Mouse (Mus musculus) ovary, postnatal 14 days (tissue): Measurements from ENCODE around the gene Ypel1.

Source experiments
- DNase-seq: peaks from one replicate; pipeline ENCODE4 v3.0.0; 2022; ENCODE audit warnings: low spot score

Gene Ypel1

GRCm38 (mm10) chr16:17069511-17070443 is at the start of gene Ypel1:
Gene Ypel1, plus strand, starts transcription at chr16:17069696.
- peak; percentile 76 for DNase-seq

DNA sequence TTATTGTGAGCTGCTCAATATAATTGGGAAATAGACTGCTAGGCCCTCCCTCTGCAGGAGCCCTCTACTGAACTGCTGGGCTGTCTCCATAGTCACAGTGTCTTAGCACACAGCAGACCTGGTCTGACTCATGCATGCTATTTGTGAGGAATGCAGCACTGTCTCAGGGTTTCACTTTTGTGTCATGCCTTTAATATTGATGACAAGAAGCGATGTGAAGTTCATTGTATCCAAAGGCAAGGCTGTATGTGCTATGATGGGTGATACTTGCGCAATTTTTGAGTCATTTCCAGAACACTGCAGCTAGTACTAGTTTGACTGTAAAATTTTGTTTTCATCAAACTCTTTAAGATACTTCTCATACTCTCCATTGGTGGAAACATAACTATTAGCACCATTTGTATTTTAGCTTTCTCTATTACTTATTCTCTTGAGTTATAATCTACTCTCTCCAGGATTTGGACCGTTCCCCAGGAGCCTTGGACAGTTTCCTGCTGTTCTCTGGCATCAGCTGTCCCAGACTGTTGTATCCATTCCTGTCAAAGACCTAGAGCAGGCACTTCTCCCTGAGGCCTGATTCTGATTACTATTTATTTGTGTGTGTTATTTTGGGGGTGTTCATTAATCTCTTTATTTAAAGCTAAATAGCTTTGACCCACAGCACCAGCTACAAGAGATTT is 44.9 kb upstream of the Ypel1 start:
- DNase-seq, result no peak

GRCm38 (mm10) chr16:17029971-17030695 is 39.4 kb upstream of the Ypel1 start:
- no peak for DNase-seq

DNA sequence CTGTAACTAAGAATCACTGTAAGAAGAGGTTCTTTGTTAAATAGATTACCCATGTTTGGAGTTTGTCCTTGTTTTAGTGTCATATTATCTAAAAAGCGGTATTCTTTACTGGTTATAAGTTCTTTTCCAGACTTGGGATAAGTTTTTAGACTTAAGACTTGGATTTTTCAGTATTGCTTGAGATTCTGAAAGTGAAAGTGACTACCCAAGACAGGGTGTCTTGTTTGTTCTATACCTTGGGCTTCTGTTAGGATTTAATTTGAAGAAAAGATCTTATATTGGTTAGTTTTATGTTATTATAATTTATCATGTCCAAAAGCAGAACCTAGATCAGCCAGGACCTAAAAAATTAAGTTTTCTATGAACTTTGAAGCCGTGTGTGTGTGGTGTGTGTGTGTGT is 35.7 kb upstream of the Ypel1 start:
- no peak for DNase-seq

DNA sequence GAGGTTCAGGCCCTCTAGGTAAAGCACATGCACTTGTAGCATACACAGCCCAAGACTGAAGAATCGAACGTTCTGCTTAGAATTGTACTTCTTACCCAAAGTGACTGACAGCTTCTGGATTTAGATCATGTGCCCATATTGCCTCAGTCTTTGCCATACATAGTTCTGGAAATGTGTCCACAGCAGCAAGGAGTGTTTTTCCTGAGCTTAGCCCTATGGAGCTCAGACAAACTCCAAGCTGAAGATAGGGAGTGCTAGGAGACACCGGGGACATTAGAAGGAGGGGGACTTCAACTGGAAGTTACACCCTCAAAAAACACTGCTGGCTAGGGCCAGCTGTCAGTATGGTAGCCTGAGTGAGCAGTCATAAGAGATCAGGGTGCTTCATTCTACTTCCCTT is 28.8 kb upstream of the Ypel1 start:
- DNase-seq, result no peak

DNA sequence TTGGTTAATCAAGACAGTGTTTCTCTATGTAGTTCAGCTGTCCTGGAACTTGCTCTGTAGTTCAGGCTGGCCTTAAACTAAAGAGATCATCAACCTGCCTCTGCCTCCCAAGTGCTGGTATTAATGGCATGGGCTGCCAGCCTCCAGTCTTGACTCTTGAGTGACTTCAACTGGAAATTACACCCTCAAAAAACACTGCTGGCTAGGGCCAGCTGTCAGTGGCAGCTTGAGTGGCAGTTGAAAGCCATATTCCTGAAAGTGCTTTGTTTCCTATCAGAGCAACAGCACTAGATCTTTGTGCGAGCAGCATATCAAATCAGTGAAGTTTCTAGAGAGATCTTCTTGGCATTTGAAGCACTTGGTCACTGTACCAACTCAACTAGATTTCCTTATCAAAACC is 28.1 kb upstream of the Ypel1 start:
- no peak for DNase-seq

DNA sequence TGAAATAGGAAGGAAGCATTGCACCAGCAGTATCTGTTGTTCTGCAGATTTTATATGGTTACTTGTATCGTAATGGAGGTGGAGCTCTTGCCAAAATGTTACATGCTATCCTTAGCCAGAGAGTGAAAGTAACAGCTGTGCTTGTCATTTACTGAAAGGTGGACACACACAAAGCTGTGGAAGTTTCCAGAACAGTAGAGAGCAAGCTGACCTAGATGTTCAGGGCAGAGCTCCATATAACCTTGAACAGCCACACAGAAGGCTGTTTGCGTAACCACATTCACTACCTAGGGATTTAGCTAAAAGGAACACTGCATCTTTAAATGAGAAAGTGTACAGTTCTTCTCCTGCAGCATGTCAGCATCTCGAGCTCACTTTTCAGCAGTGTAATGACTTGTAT is 25.2 kb upstream of the Ypel1 start:
- no peak for DNase-seq

GRCm38 (mm10) chr16:17045287-17045686 is 24.2 kb upstream of the Ypel1 start:
- no peak for DNase-seq

DNA sequence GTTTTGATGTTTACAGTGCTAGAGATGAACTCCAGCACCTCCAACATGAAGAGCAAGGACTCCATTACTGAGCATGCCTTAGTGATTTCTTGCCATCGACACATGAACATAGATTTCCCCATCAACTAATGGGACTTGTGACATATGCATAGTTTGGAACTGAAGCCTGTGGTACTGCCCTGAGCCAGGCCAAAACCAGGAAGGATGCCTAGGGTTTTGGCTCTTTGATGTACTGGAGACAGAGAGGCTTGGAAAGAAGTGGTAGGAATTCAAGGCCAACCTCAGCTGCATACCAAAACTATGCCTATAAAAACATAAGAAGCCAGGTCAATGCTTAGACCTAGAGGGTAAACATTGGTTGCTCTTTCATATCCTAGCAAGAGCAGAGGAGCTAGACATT is 19.6 kb upstream of the Ypel1 start:
- no peak for DNase-seq

DNA sequence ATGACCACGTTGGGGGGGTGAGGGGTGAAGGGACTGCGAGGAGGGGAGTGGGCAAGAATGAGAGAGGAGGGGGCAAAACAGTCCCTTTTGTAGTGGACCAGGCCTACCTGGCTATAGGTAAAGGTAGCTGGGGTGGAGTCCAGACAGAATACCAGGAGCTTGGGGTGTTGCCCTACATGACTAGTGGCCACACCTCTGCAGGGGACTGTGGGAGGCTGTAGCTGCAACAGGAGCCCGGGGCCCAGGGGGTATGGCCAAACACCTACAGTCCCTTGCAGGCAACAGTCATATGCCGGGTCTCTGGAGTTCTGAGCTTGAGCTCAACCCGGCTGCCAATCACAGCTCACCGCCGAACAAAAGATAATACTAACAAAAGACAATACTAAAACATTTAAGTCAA is 17.4 kb upstream of the Ypel1 start:
- DNase-seq, result no peak

DNA sequence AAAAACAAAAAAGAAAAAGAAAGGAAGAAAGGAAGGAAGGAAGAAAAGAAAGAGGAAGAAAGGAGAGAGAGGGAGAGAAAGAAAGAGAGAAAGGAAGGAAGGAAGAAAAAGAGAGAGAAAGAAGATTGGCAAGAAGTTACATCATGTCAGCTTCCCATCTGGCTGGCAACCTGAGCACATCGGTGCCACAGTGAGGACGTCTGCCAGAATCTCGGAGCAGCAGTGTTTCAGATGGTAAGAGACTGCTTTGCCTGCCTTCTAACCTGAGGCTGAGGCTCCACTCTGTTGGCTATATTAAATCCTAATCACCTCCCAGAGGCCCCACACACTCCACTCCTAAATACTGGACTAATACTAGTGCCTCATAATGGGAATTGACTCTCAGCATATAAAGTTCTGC is 15.6 kb upstream of the Ypel1 start:
- DNase-seq, result no peak

- no peak for DNase-seq
These were observed 13.9 kb upstream of the Ypel1 start for GRCm38 (mm10) chr16:17055584-17055983.

DNA sequence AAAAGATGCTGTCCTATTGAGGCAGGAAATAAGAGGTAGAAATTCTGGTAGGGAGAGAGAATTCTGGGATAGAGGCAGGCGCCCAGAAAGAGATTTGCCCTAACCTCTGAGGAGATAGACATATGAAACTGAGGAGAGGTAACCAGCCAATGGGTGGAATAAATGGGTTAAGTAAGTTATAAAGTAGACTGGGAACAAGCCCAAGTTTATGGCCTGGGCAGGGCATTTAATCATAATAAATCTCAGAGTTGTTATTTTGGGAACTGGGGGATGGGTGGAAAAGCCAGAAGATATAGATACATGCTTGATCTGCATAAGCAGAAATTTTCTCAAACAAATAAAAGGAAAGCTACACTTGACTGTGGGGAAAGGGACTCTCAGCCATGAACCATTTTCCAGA is 7.2 kb upstream of the Ypel1 start:
- no peak for DNase-seq

GRCm38 (mm10) chr16:17067552-17067951 is 1.9 kb upstream of the Ypel1 start:
- no peak for DNase-seq

DNA sequence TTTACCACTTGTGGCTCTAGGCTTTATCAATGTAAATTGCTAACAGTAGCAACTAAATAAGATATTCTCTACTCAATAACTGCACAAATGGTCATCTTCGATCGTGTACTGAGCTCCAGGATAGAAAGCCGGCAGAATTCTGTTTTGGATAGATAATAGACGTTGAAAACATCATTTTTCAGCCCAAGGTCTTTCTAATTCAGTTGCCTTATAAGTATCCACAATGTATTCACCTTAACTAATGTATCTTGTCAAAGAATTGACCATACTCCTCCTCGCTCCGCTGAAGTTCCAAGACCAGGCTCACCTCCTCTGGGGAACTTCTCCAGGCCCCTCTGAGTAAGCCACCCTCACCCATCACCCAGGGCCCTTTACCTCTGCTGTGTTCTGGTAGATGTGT is 1.2 kb downstream of the Ypel1 start:
- DNase-seq, result no peak

- no peak for DNase-seq
These were observed 3.5 kb downstream of the Ypel1 start for GRCm38 (mm10) chr16:17073000-17073399.

DNA sequence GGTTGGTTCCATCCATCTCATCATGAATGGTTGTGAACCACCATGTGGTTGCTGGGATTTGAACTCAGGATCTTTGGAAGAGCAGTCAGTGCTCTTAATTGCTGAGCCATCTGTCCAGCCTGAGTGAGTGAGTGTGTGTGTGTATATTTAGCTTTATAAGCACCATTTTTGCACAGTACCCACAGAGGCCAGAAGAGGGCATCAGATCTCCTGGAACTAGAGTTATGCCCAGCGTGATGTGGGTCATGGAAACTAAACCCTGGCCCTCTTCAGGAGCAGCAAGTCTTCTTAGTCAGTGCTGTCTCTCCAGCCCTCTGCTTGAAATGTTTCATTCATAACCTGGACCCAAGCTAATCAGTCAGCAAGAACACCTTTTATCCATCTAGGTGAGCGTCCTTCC is 6.8 kb downstream of the Ypel1 start:
- DNase-seq, result no peak

DNA sequence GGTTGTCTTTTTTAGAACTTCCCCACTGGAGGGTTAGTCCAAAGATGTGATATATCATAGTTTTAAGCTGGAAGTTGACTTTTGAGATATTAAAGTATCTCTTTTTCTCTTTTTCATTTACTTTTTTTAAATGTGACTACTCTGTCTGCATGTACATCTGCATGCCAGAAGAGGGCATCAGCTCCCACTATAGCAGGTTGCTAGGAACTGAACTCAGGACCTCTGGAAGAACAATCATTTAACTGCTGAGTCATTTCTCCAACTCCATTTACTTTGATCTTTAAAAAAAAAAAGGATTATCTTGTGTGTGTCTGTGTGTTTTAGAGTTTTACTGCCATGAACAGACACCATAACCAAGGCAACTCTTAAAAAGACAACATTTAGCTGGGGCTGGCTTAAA is 7.4 kb downstream of the Ypel1 start:
- no peak for DNase-seq

DNA sequence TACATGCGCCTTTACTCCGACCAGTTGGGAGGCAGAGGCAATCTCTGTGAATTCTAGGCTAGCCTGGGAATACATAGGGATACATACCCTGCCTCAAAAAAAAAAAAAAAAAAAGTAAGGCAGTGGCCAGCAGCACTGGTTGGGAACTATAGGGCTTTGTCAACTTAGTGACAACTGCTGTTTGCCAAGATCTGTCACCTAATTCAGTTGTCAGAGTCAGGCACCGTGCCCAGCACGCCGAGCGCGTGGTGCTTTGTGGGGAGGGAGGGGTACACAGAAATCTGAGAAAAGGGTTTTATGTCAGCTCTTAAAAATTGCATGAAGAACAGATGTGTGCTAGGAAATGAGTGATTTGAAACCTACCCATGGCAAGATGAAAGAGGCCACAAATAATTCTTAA is 8.6 kb downstream of the Ypel1 start:
- DNase-seq, result no peak

- no peak for DNase-seq
These were observed 12.8 kb downstream of the Ypel1 start for GRCm38 (mm10) chr16:17082121-17082792.

DNA sequence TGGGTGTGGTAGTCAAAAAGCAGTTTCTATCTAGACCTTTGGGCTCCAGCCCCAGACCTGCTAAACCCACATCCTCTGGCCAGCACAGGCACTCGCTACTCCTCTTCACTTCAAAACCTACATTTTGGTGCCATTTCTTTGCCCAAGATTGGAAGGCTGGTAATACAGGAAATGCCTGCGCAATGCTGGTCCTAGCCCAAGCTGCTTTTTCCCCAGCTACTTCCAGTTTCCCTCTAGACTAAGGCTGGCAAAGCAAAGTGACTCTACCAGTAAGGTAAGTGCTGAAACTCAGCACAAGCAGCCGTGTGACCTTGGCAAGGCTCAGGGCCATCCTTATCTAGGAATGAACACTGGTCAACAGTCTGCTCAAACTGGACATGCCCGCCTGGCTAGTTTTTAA is 16.1 kb downstream of the Ypel1 start:
- no peak for DNase-seq

- no peak for DNase-seq
These were observed 16.7 kb downstream of the Ypel1 start for GRCm38 (mm10) chr16:17086241-17086640.
